Mouse (Mus musculus) kidney, adult 9 months (tissue): ENCODE data around the gene Eif4e3.

Experiments
- DNase-seq: peaks from one replicate; pipeline ENCODE4 v3.0.0; 2022

Gene Eif4e3

GRCm38 (mm10) chr6:99666318-99667171 lies at the start of gene Eif4e3, which contains the start of gene Gm20696:
Gene Eif4e3 (minus strand): TSS chr6:99666771.
Gene Gm20696 (minus strand): TSS chr6:99666797.
- peak; percentile 67 for DNase-seq

GRCm38 (mm10) chr6:99715913-99716312 lies 49.3 kb upstream of the Eif4e3 start:
- DNase-seq: no peak

- no peak for DNase-seq
Observed at GRCm38 (mm10) chr6:99715191-99715590, 48.6 kb upstream of the Eif4e3 start.

- DNase-seq: no peak
Observed at GRCm38 (mm10) chr6:99713256-99713655, 46.7 kb upstream of the Eif4e3 start.

GRCm38 (mm10) chr6:99711576-99712101 lies 45.1 kb upstream of the Eif4e3 start:
- no peak for DNase-seq

GRCm38 (mm10) chr6:99700484-99700883 lies 33.9 kb upstream of the Eif4e3 start:
- DNase-seq: peak; percentile 42

GRCm38 (mm10) chr6:99692916-99693841 lies 26.6 kb upstream of the Eif4e3 start:
- no peak for DNase-seq

GRCm38 (mm10) chr6:99692206-99692915 lies 25.8 kb upstream of the Eif4e3 start, which contains the start of gene Gpr27:
Gene Gpr27 (plus strand): TSS chr6:99692679.
- DNase-seq: no peak

GRCm38 (mm10) chr6:99691666-99692205 lies 25.2 kb upstream of the Eif4e3 start:
- DNase-seq: no peak

- DNase-seq: no peak
Observed at GRCm38 (mm10) chr6:99688513-99688912, 21.9 kb upstream of the Eif4e3 start.

- no peak for DNase-seq
Observed at GRCm38 (mm10) chr6:99684899-99685298, 18.3 kb upstream of the Eif4e3 start.

GRCm38 (mm10) chr6:99683974-99684373 lies 17.4 kb upstream of the Eif4e3 start:
- no peak for DNase-seq

GRCm38 (mm10) chr6:99678108-99678507 lies 11.5 kb upstream of the Eif4e3 start:
- no peak for DNase-seq

- DNase-seq: no peak
Observed at GRCm38 (mm10) chr6:99677325-99677724, 10.8 kb upstream of the Eif4e3 start.

GRCm38 (mm10) chr6:99674482-99674881 lies 7.9 kb upstream of the Eif4e3 start:
- no peak for DNase-seq

GRCm38 (mm10) chr6:99671768-99672167 lies 5.2 kb upstream of the Eif4e3 start:
- no peak for DNase-seq

GRCm38 (mm10) chr6:99670481-99671119 lies 4.0 kb upstream of the Eif4e3 start:
- DNase-seq: peak; percentile 65

GRCm38 (mm10) chr6:99669481-99670325 lies 3.1 kb upstream of the Eif4e3 start:
- DNase-seq: peak; percentile 50

- no peak for DNase-seq
Observed at GRCm38 (mm10) chr6:99667290-99667689, 719 bp upstream of the Eif4e3 start.

GRCm38 (mm10) chr6:99665457-99666317 lies 884 bp downstream of the Eif4e3 start:
- peak; percentile 38 for DNase-seq
